Mouse (Mus musculus): ENCODE results near the gene Svop.
A peak's percentile ranks its signal among the peaks of the same experiment; 100 is the strongest.

The Svop gene

GRCm38 (mm10) chr5:114091057-114091807 is at the start of gene Svop:
Gene Svop, minus strand, starts transcription at chr5:114091570.
- no peak for DNase-seq (ENCODE audit: low read depth, low spot score)

DNA sequence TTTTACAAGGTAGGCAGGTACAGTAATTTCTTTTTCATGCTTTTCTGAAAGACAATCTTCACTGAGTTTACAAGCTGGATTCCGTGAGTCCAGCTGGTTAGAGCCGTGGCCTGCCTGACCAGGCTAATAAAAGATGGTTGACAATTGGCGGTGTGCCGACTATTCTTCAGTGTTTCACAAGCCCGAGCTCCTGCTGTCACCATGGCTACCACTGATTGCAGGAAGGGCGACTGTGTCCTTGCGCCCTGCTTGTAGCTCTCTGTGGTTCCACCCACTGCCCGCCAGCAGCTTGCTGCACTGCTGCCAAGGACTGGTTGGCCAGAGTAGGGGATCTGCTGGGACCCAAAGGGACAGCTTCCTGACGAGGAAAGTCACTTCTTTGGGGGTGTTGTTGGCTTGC is 47.8 kb upstream of the Svop start:
- DNase-seq (ENCODE audit: low read depth, low spot score): peak; percentile 74

- no peak for DNase-seq (ENCODE audit: low read depth, low spot score)
Measured at GRCm38 (mm10) chr5:114138277-114139164, 47.2 kb upstream of the Svop start.

GRCm38 (mm10) chr5:114137481-114138276 is 46.3 kb upstream of the Svop start:
- DNase-seq (ENCODE audit: low read depth, low spot score): no peak

- no peak for DNase-seq (ENCODE audit: low read depth, low spot score)
Measured at GRCm38 (mm10) chr5:114135516-114135915, 44.1 kb upstream of the Svop start.

GRCm38 (mm10) chr5:114134091-114134534 is 42.7 kb upstream of the Svop start:
- DNase-seq (ENCODE audit: low read depth, low spot score): no peak

GRCm38 (mm10) chr5:114132841-114133240 is 41.5 kb upstream of the Svop start:
- no peak for DNase-seq (ENCODE audit: low read depth, low spot score)

GRCm38 (mm10) chr5:114131521-114131840 is 40.1 kb upstream of the Svop start:
- no peak for DNase-seq (ENCODE audit: low read depth, low spot score)

GRCm38 (mm10) chr5:114130698-114131520 is 39.5 kb upstream of the Svop start:
- DNase-seq (ENCODE audit: low read depth, low spot score): peak; percentile 81

GRCm38 (mm10) chr5:114130211-114130605 is 38.8 kb upstream of the Svop start, which contains the start of gene Ung:
Gene Ung, plus strand, starts transcription at chr5:114130386.
- DNase-seq (ENCODE audit: low read depth, low spot score): no peak

DNA sequence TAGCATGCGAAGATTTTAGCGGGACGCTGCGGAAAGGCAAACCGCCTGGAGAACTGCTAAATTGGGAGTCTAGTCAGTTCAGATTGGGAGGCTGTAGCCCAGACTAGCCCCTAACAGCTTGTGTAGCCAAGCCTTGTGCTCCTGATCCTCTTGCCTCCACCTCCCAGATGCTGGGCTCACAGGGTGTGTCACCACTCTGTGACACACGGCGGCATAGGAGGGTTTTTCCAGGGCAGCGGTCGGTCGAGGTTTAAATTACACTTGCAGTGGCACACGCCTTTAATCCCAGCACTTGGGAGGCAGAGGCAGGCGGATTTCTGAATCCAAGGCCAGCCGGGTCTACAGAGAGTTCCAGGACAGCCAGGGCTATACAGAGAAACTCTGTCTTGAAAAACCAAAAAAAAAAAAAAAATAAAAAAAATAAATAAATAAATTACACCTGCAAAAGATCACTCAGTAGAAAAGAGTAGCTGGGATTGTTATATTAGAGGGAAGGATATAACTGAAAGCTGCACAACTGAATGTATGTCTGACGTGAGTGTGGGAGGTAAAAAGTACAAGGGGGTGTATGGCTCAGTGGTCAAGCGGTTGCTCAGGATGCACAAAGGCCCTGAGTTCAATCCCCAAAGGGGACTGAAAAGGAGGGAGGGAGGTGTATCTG is 38.3 kb upstream of the Svop start:
- no peak for DNase-seq (ENCODE audit: low read depth, low spot score)

DNA sequence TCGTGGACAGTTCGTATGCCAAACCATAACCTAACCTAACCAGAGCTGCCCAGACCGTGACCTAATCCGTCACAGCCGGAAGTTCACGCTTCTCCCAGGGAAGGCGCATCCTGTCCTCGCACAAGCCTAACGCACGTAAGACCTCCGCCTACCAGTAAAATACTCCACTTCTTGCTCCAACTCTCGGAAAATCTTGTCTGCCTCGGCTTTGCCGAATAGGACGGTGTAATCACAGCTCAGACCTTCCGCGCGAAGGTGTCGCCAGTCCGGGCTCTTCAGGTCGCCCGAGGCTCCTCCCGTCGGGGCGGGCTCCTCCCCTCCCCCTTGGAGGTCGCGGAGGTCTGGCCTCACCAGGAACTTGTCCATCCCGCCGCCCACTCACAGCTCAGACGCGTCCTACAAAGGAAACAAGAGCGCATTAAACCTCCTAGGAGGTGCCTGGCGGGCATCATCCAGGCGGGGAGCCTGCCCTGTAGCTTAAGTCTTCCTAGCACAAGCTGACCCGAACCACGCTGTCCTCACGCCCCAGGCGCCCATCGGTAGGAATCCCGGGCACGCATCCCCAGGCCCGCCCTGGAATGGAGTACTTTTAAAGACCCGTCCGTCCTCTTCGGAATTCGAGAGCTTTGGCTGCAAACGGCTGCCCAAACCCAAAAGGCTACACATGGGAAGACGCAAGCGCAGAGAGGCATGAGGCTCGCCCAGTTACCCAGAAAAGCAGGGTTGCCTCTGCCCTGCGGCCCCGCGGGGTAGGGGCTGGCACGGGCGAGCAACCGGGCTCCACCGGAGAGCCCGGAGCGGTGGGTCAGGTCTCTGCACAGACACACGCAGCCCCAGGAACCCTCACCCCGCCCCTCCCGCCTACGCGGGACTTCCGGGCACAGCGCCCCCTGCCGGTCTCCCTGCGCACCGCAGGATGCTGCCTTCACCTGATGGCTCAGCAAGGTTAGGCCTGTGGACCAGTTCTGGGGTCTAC is 36.3 kb upstream of the Svop start, which contains the start of gene Alkbh2:
TSS of gene Alkbh2 (minus strand) at position 845 of the 976 bp plus-strand sequence.
- peak; percentile 18 for DNase-seq (ENCODE audit: low read depth, low spot score)

- DNase-seq (ENCODE audit: low read depth, low spot score): no peak
Measured at GRCm38 (mm10) chr5:114126499-114127244, 35.3 kb upstream of the Svop start.

DNA sequence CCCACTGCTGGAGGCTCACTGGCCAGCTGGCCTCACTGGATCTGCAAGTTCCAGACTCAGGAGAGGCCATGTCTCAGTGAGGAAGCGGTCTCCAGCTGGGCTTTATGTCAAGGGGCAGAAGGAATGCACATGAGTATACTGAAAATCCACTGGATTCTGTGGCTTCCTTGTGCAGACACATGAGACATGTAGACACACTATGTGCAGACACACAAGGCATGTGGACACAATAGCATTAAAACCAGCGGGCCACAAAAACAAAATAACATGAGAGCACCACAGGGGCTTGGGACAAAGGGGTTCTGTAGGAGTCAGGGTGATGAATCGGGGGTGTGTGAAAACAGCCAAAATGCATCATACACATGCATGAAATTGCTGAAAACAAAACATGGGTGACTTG is 34.6 kb upstream of the Svop start:
- DNase-seq (ENCODE audit: low read depth, low spot score): no peak

DNA sequence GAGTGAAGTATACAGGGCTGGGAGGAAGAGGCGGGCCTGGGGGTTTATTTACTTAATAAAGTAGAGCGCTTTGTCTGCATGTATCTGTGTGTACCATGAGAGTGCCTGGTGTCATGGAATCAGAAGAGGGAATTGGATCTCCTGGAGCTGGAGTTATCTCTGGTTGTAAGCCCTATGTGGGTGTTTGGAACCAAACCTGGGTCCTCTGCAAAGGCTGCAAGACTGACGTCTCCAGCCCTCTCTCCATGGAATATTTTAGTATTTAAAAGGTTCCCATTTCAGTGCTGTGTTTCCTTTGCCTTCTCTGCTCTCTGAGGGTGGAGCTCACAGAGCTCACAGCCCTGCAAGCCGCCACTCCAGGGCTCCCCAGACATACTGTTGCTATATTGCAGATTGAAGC is 28.4 kb upstream of the Svop start:
- peak; percentile 59 for DNase-seq (ENCODE audit: low read depth, low spot score)

DNA sequence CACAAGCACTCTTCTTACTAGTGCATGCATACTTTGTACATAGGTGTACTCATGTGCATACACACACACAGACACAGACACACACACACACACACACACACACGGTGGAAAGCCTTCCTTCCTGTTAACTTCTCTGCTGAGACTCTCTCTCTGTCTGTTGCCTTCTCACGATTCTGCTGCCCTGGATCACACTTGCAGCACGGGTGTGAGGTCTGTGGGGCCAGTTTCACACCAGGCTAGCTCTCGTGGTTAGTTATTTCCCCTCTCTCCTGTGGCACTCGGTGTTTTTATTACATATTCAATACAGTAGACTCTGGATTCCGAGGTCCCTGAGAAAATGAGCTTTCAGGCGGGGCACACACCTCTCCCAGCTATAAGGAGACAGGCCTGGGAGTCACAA is 25.2 kb upstream of the Svop start:
- DNase-seq (ENCODE audit: low read depth, low spot score): no peak

- no peak for DNase-seq (ENCODE audit: low read depth, low spot score)
Measured at GRCm38 (mm10) chr5:114115030-114115429, 23.7 kb upstream of the Svop start.

- DNase-seq (ENCODE audit: low read depth, low spot score): no peak
Measured at GRCm38 (mm10) chr5:114113334-114113733, 22.0 kb upstream of the Svop start.

Data from telencephalon, adult 2 months (tissue).